Mouse (Mus musculus) midbrain, embryonic 11.5 days (tissue): ENCODE data around the gene Mdga1. TPM values are rescaled to one million over a fixed set of nuclear protein-coding genes. Genes with fewer than 3 reads are reported as not detected.

Source experiments
- ATAC-seq: fragments of 200-750 bp; cut with Nextera tagmentation; 2 replicates; pipeline ENCODE4 v1.8.0; 2017; ENCODE audit warnings: moderate TSS enrichment, moderate library complexity; ENCODE audit not compliant: low FRiP score
- DNase-seq: peaks from one replicate; pipeline ENCODE4 v3.0.0; 2015; ENCODE audit warnings: low spot score; ENCODE audit errors: missing footprints
- H3K27ac ChIP-seq: fragments of 300-500 bp; sonication (generic); 2 replicates; pipeline ENCODE4 v1.5.1; 2014; ENCODE audit warnings: low read depth, low read length
- H3K27me3 ChIP-seq: fragments of 300-500 bp; sonication (generic); 2 replicates; pipeline ENCODE4 v1.6.1; 2014; ENCODE audit warnings: mild to moderate bottlenecking, low read length, moderate library complexity, mixed read lengths; ENCODE audit not compliant: control insufficient read depth, insufficient read depth
- H3K36me3 ChIP-seq: fragments of 300-500 bp; sonication (generic); 2 replicates; pipeline ENCODE4 v1.6.1; 2014; ENCODE audit warnings: mild to moderate bottlenecking, low read length, moderate library complexity, mixed read lengths; ENCODE audit not compliant: control insufficient read depth, insufficient read depth
- H3K4me1 ChIP-seq: fragments of 300-500 bp; sonication (generic); 2 replicates; pipeline ENCODE4 v1.6.1; 2014; ENCODE audit warnings: low read length; ENCODE audit not compliant: control insufficient read depth, insufficient read depth
- H3K4me2 ChIP-seq: fragments of 300-500 bp; sonication (generic); 2 replicates; pipeline ENCODE4 v1.6.1; 2014; ENCODE audit warnings: mild to moderate bottlenecking, moderate library complexity
- H3K4me3 ChIP-seq: fragments of 300-500 bp; sonication (generic); 2 replicates; pipeline ENCODE4 v1.5.1; 2014; ENCODE audit warnings: low read depth, low read length
- H3K9ac ChIP-seq: fragments of 300-500 bp; sonication (generic); 2 replicates; pipeline ENCODE4 v1.6.1; 2014; ENCODE audit warnings: low read length
- H3K9me3 ChIP-seq: fragments of 300-500 bp; sonication (generic); 2 replicates; pipeline ENCODE4 v1.6.1; 2016; ENCODE audit warnings: low read length; ENCODE audit not compliant: control insufficient read depth
- WGBS: fragments of 180-500 bp; shearing (Covaris S2); extraction: QIAGEN DNeasy Blood & Tissue Kit; methylation state at CpG from one replicate; pipeline ENCODE4 v1.1.7; 2014; 5-methylcytosine and 5-hydroxymethylcytosine counted together
- polyA plus RNA-seq: library from polyadenylated mRNA; unstranded; fragments of >200 nt; fragmentation: Nextera tagmentation; extraction: Ambion mirVana; gene quantifications from 2 replicates; pipeline ENCODE4 v1.2.1, GENCODE M21; 2014

Gene Mdga1
- polyA plus RNA-seq, 1 experiment from 2014 or later = 6.5 TPM

- Histone ChIP-seq H3K27ac (peak overlapping the region; percentile 68), H3K4me1 (peaks cover 23% of the 10 kb centered on the region)
- ATAC-seq = peak; percentile 65
Measured at GRCm38 (mm10) chr17:29887271-29887880, 82.5 kb downstream of the Mdga1 start.

GRCm38 (mm10) chr17:29886655-29887251, 83.1 kb downstream of the Mdga1 start:
- H3K4me1 ChIP-seq = peaks cover 23% of the 10 kb centered on the region
- H3K27me3 ChIP-seq = peaks cover 29% of the 10 kb centered on the region
- ATAC-seq = no peak
- peak overlapping the region; percentile 83 for H3K9ac ChIP-seq
- no peaks in the 10 kb centered on the region for H3K9me3 ChIP-seq
- DNase-seq = no peak
- peak overlapping the region; percentile 98 for H3K4me2 ChIP-seq
- peak overlapping the region; percentile 22; the same call in 1 of the 2 replicates for H3K27ac ChIP-seq
- H3K36me3 ChIP-seq = no peaks in the 10 kb centered on the region
- H3K4me3 ChIP-seq = peak overlapping the region; percentile 68
- under 1% methylated on average over 33 of the region's 39 CpGs for WGBS

More at GRCm38 (mm10) chr17:29887271-29887880, 82.5 kb downstream of the Mdga1 start:
- H3K27me3 ChIP-seq = peaks cover 29% of the 10 kb centered on the region
- WGBS = under 1% methylated on average over 43 of the region's 57 CpGs
- H3K4me3 ChIP-seq = peak overlapping the region; percentile 68
- peak; percentile 97 for DNase-seq
- H3K9me3 ChIP-seq = no peaks in the 10 kb centered on the region
- no peaks in the 10 kb centered on the region for H3K36me3 ChIP-seq
- H3K9ac ChIP-seq = peak overlapping the region; percentile 83
- H3K4me2 ChIP-seq = peak overlapping the region; percentile 98

DNA sequence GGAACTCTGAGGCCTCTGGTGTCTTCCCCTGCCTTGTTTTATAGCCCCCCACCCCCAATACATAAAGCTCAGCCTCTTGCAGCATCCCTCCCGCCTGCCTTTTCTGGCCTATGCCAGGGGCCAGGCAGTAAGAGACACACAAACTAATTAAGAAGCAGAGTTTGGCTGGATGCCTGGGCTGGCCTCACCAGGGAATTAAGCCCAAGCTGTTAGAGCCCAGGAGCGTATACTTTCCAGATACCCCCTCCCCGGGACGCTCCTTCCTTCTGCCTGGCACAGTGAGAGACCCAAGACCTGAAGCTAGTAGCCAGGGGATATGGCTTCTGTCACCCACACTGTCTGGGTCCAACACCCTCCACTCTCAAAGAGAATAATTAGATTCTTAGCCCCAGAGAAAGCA, 83.8 kb downstream of the Mdga1 start:
- Histone ChIP-seq H3K4me1 (peaks cover 23% of the 10 kb centered on the region), H3K9me3 (no peaks in the 10 kb centered on the region), H3K4me3 (peak overlapping the region; percentile 68), H3K9ac (peak overlapping the region; percentile 83), H3K36me3 (no peaks in the 10 kb centered on the region), H3K27ac (no peak overlapping the region), H3K27me3 (peaks cover 27% of the 10 kb centered on the region), H3K4me2 (peak overlapping the region; percentile 98)
- peak; percentile 89 for DNase-seq
- no peak for ATAC-seq
- 8% methylated on average over 4 of the region's 4 CpGs for WGBS

- H3K9ac ChIP-seq = peak overlapping the region; percentile 38
- no peaks in the 10 kb centered on the region for H3K9me3 ChIP-seq
- WGBS = 33% methylated on average over 6 of the region's 6 CpGs
Measured at GRCm38 (mm10) chr17:29884596-29884995, 85.3 kb downstream of the Mdga1 start.

GRCm38 (mm10) chr17:29883351-29883750, 86.5 kb downstream of the Mdga1 start:
- Histone ChIP-seq H3K27me3 (peaks cover 11% of the 10 kb centered on the region), H3K4me1 (peaks cover 18% of the 10 kb centered on the region), H3K36me3 (no peaks in the 10 kb centered on the region), H3K4me2 (no peak overlapping the region), H3K9ac (no peak overlapping the region), H3K27ac (no peak overlapping the region), H3K9me3 (no peaks in the 10 kb centered on the region), H3K4me3 (no peak overlapping the region)
- DNase-seq = no peak
- WGBS = 31% methylated on average over 9 of the region's 9 CpGs
- ATAC-seq = 0 out of 2 replicates have a peak, but pooled peaks have one; percentile 1

More at GRCm38 (mm10) chr17:29884596-29884995, 85.3 kb downstream of the Mdga1 start:
- Histone ChIP-seq H3K36me3 (no peaks in the 10 kb centered on the region), H3K27me3 (peaks cover 15% of the 10 kb centered on the region), H3K4me1 (peaks cover 25% of the 10 kb centered on the region), H3K4me2 (peak overlapping the region; percentile 98), H3K27ac (peak overlapping the region; percentile 35), H3K4me3 (peak overlapping the region; percentile 20)
- peak; percentile 85 for DNase-seq
- no peak for ATAC-seq

GRCm38 (mm10) chr17:29882885-29883284, 87.0 kb downstream of the Mdga1 start:
- no peak for ATAC-seq
- no peak overlapping the region for H3K4me2 ChIP-seq
- no peak overlapping the region for H3K4me3 ChIP-seq

GRCm38 (mm10) chr17:29880251-29880650, 89.6 kb downstream of the Mdga1 start:
- DNase-seq = no peak
- H3K27me3 ChIP-seq = peaks cover 4% of the 10 kb centered on the region
- H3K27ac ChIP-seq = no peak overlapping the region; the same call in 1 of the 2 replicates
- ATAC-seq = no peak
- H3K9me3 ChIP-seq = no peaks in the 10 kb centered on the region
- H3K4me3 ChIP-seq = no peak overlapping the region
- no peak overlapping the region for H3K4me2 ChIP-seq
- peaks cover 8% of the 10 kb centered on the region; the same call in 1 of the 2 replicates for H3K4me1 ChIP-seq
- 36% methylated on average over 10 of the region's 10 CpGs for WGBS
- H3K36me3 ChIP-seq = no peaks in the 10 kb centered on the region
- no peak overlapping the region for H3K9ac ChIP-seq

More at GRCm38 (mm10) chr17:29882885-29883284, 87.0 kb downstream of the Mdga1 start:
- Histone ChIP-seq H3K36me3 (no peaks in the 10 kb centered on the region), H3K9ac (no peak overlapping the region), H3K27ac (no peak overlapping the region), H3K9me3 (no peaks in the 10 kb centered on the region), H3K4me1 (peaks cover 18% of the 10 kb centered on the region; the same call in 1 of the 2 replicates), H3K27me3 (peaks cover 11% of the 10 kb centered on the region)
- peak; percentile 99 for DNase-seq
- 0% methylated on average over 5 of the region's 5 CpGs for WGBS

- no peaks in the 10 kb centered on the region for H3K9me3 ChIP-seq
- H3K36me3 ChIP-seq = no peaks in the 10 kb centered on the region
- ATAC-seq (no peak), DNase-seq (no peak)
- no peak overlapping the region for H3K27ac ChIP-seq
- no peak overlapping the region for H3K9ac ChIP-seq
- H3K27me3 ChIP-seq = no peaks in the 10 kb centered on the region
- no peak overlapping the region for H3K4me2 ChIP-seq
- H3K4me1 ChIP-seq = peaks cover 7% of the 10 kb centered on the region; the same call in 1 of the 2 replicates
- no peak overlapping the region for H3K4me3 ChIP-seq
- WGBS = 84% methylated on average over 10 of the region's 10 CpGs
Measured at GRCm38 (mm10) chr17:29878990-29879389, 90.9 kb downstream of the Mdga1 start.

- whole genome bisulfite sequencing = 22% methylated on average over 18 of the region's 27 CpGs
- H3K27ac ChIP-seq = peak overlapping the region; percentile 3; the same call in 1 of the 2 replicates
- no peak overlapping the region for H3K4me2 ChIP-seq
- no peak overlapping the region for H3K4me3 ChIP-seq
- H3K9ac ChIP-seq = 0 out of 2 replicates have a peak overlapping the region, but pooled peaks have one; percentile 1
- no peaks in the 10 kb centered on the region for H3K9me3 ChIP-seq
- ATAC-seq = peak; percentile 58
- peaks cover 8% of the 10 kb centered on the region; the same call in 1 of the 2 replicates for H3K4me1 ChIP-seq
- no peaks in the 10 kb centered on the region for H3K27me3 ChIP-seq
- H3K36me3 ChIP-seq = no peaks in the 10 kb centered on the region
- DNase-seq = no peak
Measured at GRCm38 (mm10) chr17:29874082-29874679, 95.7 kb downstream of the Mdga1 start.
